Mouse (Mus musculus) MEL (cell line): ENCODE data around the gene Tmem216. TPM values are rescaled to one million over a fixed set of nuclear protein-coding genes. Genes with fewer than 3 reads are reported as not detected.

Source experiments
- DNase-seq: peaks from one replicate; pipeline ENCODE4 v3.0.0; 2011; ENCODE audit warnings: low read depth, low spot score
- H3K27ac ChIP-seq: 2 replicates; pipeline ENCODE4 v1.5.1; 2012; ENCODE audit warnings: low read depth, mild to moderate bottlenecking, control low read depth, low read length, moderate library complexity; ENCODE audit not compliant: control insufficient read depth
- H3K27me3 ChIP-seq, 2 experiments: fragments of 150-350 bp in 1 of 2; sonication (generic) in 1 of 2; 2 replicates each; pipeline ENCODE4 v1.6.1; 2012; ENCODE audit warnings: low read length in 2 of 2, mild to moderate bottlenecking in 2 of 2, improper control_type of control experiment in 1 of 2, moderate library complexity in 1 of 2; ENCODE audit not compliant: insufficient read depth in 2 of 2, control insufficient read depth in 1 of 2
- H3K36me3 ChIP-seq, 2 experiments: 2 replicates each; pipeline ENCODE4 v1.6.1; 2012 to 2014; ENCODE audit warnings: low read length in 2 of 2, improper control_type of control experiment in 1 of 2, inconsistent platforms in 1 of 2, mild to moderate bottlenecking in 1 of 2; ENCODE audit not compliant: insufficient read depth in 2 of 2, control insufficient read depth in 1 of 2
- H3K4me1 ChIP-seq, 2 experiments: fragments of 150-350 bp in 1 of 2; sonication (generic) in 1 of 2; 2 replicates each; pipeline ENCODE4 v1.6.1; 2012; ENCODE audit warnings: low read length in 2 of 2, improper control_type of control experiment in 1 of 2, mild to moderate bottlenecking in 1 of 2; ENCODE audit not compliant: insufficient read depth in 2 of 2, control insufficient read depth in 1 of 2
- H3K4me3 ChIP-seq, 2 experiments: fragments of 150-350 bp in 1 of 2; sonication (generic) in 1 of 2; 2 replicates each; pipeline ENCODE4 v1.5.1; 2012; ENCODE audit warnings: low read depth in 2 of 2, low read length in 2 of 2, mild to moderate bottlenecking in 2 of 2, moderate library complexity in 2 of 2, control low read depth in 1 of 2, improper control_type of control experiment in 1 of 2; ENCODE audit not compliant: control insufficient read depth in 1 of 2, insufficient read depth in 1 of 2
- H3K79me2 ChIP-seq: 2 replicates; pipeline ENCODE4 v1.6.1; 2012; ENCODE audit warnings: mild to moderate bottlenecking, low read length, moderate library complexity; ENCODE audit not compliant: control insufficient read depth, poor library complexity, insufficient read depth
- H3K9ac ChIP-seq: 2 replicates; pipeline ENCODE4 v1.6.1; 2012; ENCODE audit warnings: low read depth, mild to moderate bottlenecking, control low read depth, low read length, moderate library complexity; ENCODE audit not compliant: control insufficient read depth, poor library complexity, severe bottlenecking
- H3K9me3 ChIP-seq: fragments of 150-350 bp; sonication (generic); replicated peaks from 2 replicates; pipeline ENCODE4 v1.6.1; 2012; ENCODE audit warnings: mild to moderate bottlenecking, low read length, improper control_type of control experiment, moderate library complexity; ENCODE audit not compliant: insufficient read depth
- CHD2 ChIP-seq: IDR thresholded peaks from 2 replicates; pipeline ENCODE4 v1.6.1; 2011; ENCODE audit warnings: low read length, improper control_type of control experiment
- CTCF ChIP-seq, 3 experiments: IDR thresholded peaks in 2 of 3; conservative IDR thresholded peaks in 1 of 3; 2 replicates each; pipeline ENCODE4 v1.5.1; 2011 to 2012; ENCODE audit warnings: low read length in 3 of 3, low read depth in 2 of 3, mild to moderate bottlenecking in 2 of 3, improper control_type of control experiment in 1 of 3, inconsistent platforms in 1 of 3, mixed read lengths in 1 of 3, moderate library complexity in 1 of 3; ENCODE audit not compliant: control insufficient read depth in 1 of 3, insufficient read depth in 1 of 3, poor library complexity in 1 of 3, severe bottlenecking in 1 of 3
- EP300 ChIP-seq, 2 experiments: IDR thresholded peaks; 2 replicates each; pipeline ENCODE4 v1.6.1; 2011; ENCODE audit warnings: improper control_type of control experiment in 2 of 2, low read length in 2 of 2, low read depth in 1 of 2, mild to moderate bottlenecking in 1 of 2
- ETS1 ChIP-seq: IDR thresholded peaks from 2 replicates; pipeline ENCODE4 v1.6.1; 2012; ENCODE audit warnings: low read depth, mild to moderate bottlenecking, inconsistent platforms, low read length, improper control_type of control experiment, moderate library complexity
- MAFK ChIP-seq: IDR thresholded peaks from 2 replicates; pipeline ENCODE4 v1.6.1; 2011; ENCODE audit warnings: low read depth, mild to moderate bottlenecking, low read length, improper control_type of control experiment, borderline replicate concordance
- MAZ ChIP-seq: IDR thresholded peaks from 2 replicates; pipeline ENCODE4 v1.6.1; 2012; ENCODE audit warnings: low read depth, mild to moderate bottlenecking, inconsistent platforms, low read length, improper control_type of control experiment
- MYC ChIP-seq: IDR thresholded peaks from 2 replicates; pipeline ENCODE4 v1.6.1; 2011; ENCODE audit warnings: low read depth, mild to moderate bottlenecking, low read length, improper control_type of control experiment, moderate library complexity
- POLR2AphosphoS5 ChIP-seq: IDR thresholded peaks from 2 replicates; pipeline ENCODE4 v1.6.1; 2012; ENCODE audit warnings: low read depth, borderline replicate concordance, mild to moderate bottlenecking, inconsistent platforms, low read length, moderate library complexity, mixed read lengths
- RAD21 ChIP-seq: IDR thresholded peaks from 2 replicates; pipeline ENCODE4 v1.6.1; 2011; ENCODE audit warnings: mild to moderate bottlenecking, low read depth, low read length, improper control_type of control experiment
- RCOR1 ChIP-seq: IDR thresholded peaks from 2 replicates; pipeline ENCODE4 v1.6.1; 2012; ENCODE audit warnings: low read depth, mild to moderate bottlenecking, inconsistent platforms, low read length, improper control_type of control experiment
- SIN3A ChIP-seq: IDR thresholded peaks from 2 replicates; pipeline ENCODE4 v1.6.1; 2012; ENCODE audit warnings: low read length, improper control_type of control experiment, inconsistent platforms
- SMC3 ChIP-seq: IDR thresholded peaks from 2 replicates; pipeline ENCODE4 v1.6.1; 2011; ENCODE audit warnings: low read depth, low read length, improper control_type of control experiment
- TCF12 ChIP-seq: IDR thresholded peaks from 2 replicates; pipeline ENCODE4 v1.6.1; 2014; ENCODE audit warnings: low read depth, mild to moderate bottlenecking, inconsistent platforms, low read length, improper control_type of control experiment, moderate library complexity
- UBTF ChIP-seq: IDR thresholded peaks from 2 replicates; pipeline ENCODE4 v1.6.1; 2012; ENCODE audit warnings: low read depth, mild to moderate bottlenecking, inconsistent platforms, low read length, improper control_type of control experiment, moderate library complexity, borderline replicate concordance; ENCODE audit not compliant: insufficient read depth
- USF1 ChIP-seq: IDR thresholded peaks from 2 replicates; pipeline ENCODE4 v1.6.1; 2014; ENCODE audit warnings: low read depth, mild to moderate bottlenecking, inconsistent platforms, low read length, improper control_type of control experiment, moderate library complexity
- ZC3H11A ChIP-seq: IDR thresholded peaks from 2 replicates; pipeline ENCODE4 v1.6.1; 2012; ENCODE audit warnings: low read depth, mild to moderate bottlenecking, inconsistent platforms, low read length, improper control_type of control experiment
- polyA plus RNA-seq, 2 experiments: library from polyadenylated mRNA; stranded (reverse) in 1 of 2; unstranded in 1 of 2; fragments of >175 nt in 1 of 2; fragments of >200 nt in 1 of 2; gene quantifications; 2 replicates each; pipeline versions ENCODE4 v1.2.1 to v1.2.4; 2012; ENCODE audit warnings: low replicate concordance in 2 of 2, low read depth in 1 of 2; ENCODE audit not compliant: insufficient read length in 2 of 2, insufficient read depth in 1 of 2, missing spikeins in 1 of 2
- total RNA-seq: library from RNA; depleted of rRNA; stranded (reverse); fragments of 300-350 nt; gene quantifications from 2 replicates; pipeline ENCODE4 v1.2.3, GENCODE M21; 2012

The Tmem216 gene
- total and polyA plus RNA-seq, 3 experiments: 48.0 to 48.1 TPM; not detected in 1

- no peak for DNase-seq
- Histone ChIP-seq H3K9me3 (no peaks in the 10 kb centered on the region), H3K9ac (no peak overlapping the region), H3K4me1 (peaks cover 8 to 12% of the 10 kb centered on the region in 2 experiments), H3K36me3 (peaks cover 0 to 10% of the 10 kb centered on the region in 2 experiments; a peak in 2 of 4 replicates), H3K27ac (no peak overlapping the region), H3K27me3 (no peaks in the 10 kb centered on the region), H3K4me3 (no peak overlapping the region), H3K79me2 (no peaks in the 10 kb centered on the region; the same call in 1 of the 2 replicates)
- no peak for TF ChIP-seq MYC
- TF ChIP-seq MAFK: peak; percentile 64; the same call in 1 of the 2 replicates
- TF ChIP-seq SIN3A: no peak
- TF ChIP-seq CHD2: no peak
- no peak for TF ChIP-seq MAZ
- TF ChIP-seq TCF12: no peak
- no peak for TF ChIP-seq POLR2AphosphoS5
Measured at GRCm38 (mm10) chr19:10599648-10600047, 43.6 kb upstream of the Tmem216 start.

DNA sequence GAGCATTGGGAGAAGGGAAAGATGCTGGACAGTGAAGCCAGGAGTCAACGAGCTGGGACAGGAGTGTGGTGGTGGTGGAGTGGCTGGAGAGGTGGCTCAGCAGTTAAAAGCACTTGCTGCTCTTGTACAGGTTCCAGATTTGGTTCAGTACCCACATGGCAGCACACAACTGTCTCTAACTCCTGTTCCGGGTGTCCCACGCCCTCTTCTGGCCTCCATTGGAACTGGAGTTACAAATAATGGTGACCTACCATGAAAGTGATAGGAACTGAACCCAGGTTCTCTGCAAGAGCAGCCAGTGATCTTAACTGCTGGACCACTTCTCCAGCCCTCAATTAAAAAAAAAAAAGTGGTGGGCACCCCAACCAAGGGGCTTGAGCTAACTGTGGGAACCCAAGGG, 42.1 kb upstream of the Tmem216 start:
- Histone ChIP-seq H3K4me3 (no peak overlapping the region), H3K4me1 (peaks cover 3 to 5% of the 10 kb centered on the region in 2 experiments), H3K27me3 (no peaks in the 10 kb centered on the region), H3K36me3 (peaks cover 0 to 4% of the 10 kb centered on the region in 2 experiments; a peak in 2 of 4 replicates), H3K27ac (no peak overlapping the region), H3K79me2 (no peaks in the 10 kb centered on the region), H3K9ac (no peak overlapping the region), H3K9me3 (no peaks in the 10 kb centered on the region)
- DNase-seq: peak; percentile 72
- TF ChIP-seq USF1: no peak
- peak; percentile 14; the same call in 1 of the 2 replicates for TF ChIP-seq ZC3H11A
- TF ChIP-seq MAFK: no peak
- TF ChIP-seq CTCF (IDR thresholded peaks at IDR 0.05 in 2 of 3, conservative IDR thresholded peaks at IDR 0.05 in 1 of 3; ENCODE audit: control insufficient read depth in 1 of 3, insufficient read depth in 1 of 3, low read depth in 2 of 3, low read length in 3 of 3, poor library complexity in 1 of 3, severe bottlenecking in 1 of 3): peak; percentile 50 to 67 (median 60)
- TF ChIP-seq POLR2AphosphoS5: no peak
- TF ChIP-seq RAD21: peak; percentile 55
- TF ChIP-seq ETS1: no peak
- no peak for TF ChIP-seq EP300 (IDR thresholded peaks at IDR 0.05; ENCODE audit: low read depth in 1 of 2, low read length in 2 of 2)
- TF ChIP-seq CHD2: no peak
- TF ChIP-seq SMC3: peak; percentile 64
- no peak for TF ChIP-seq UBTF
- no peak for TF ChIP-seq RCOR1
- peak; percentile 72 for TF ChIP-seq MYC
